Mouse (Mus musculus) CH12.LX (cell line): ENCODE measurements around the gene Lifr. TPM values are rescaled to one million over a fixed set of nuclear protein-coding genes. Genes with fewer than 3 reads are reported as not detected.

ENCODE experiments used
- DNase-seq: peaks from one replicate; pipeline ENCODE4 v3.0.0-alpha.2; 2013; ENCODE audit errors: extremely low read depth
- H3K27ac ChIP-seq: 2 replicates; pipeline ENCODE4 v1.5.1; 2012; ENCODE audit warnings: low read depth, mild to moderate bottlenecking, control low read depth, moderate library complexity; ENCODE audit not compliant: insufficient read depth
- H3K27me3 ChIP-seq: replicated peaks from 2 replicates; pipeline ENCODE3; 2012; ENCODE audit warnings: inconsistent platforms
- H3K36me3 ChIP-seq, 2 experiments: replicated peaks in 1 of 2; 2 replicates each; pipeline versions ENCODE3 to v1.6.1; 2012; ENCODE audit warnings: inconsistent platforms in 1 of 2, low read length in 1 of 2, mild to moderate bottlenecking in 1 of 2, mixed read lengths in 1 of 2, moderate library complexity in 1 of 2; ENCODE audit not compliant: control insufficient read depth in 1 of 2, insufficient read depth in 1 of 2
- H3K4me1 ChIP-seq, 2 experiments: 2 replicates each; pipeline ENCODE4 v1.6.1; 2012; ENCODE audit warnings: inconsistent platforms in 1 of 2, moderate library complexity in 1 of 2; ENCODE audit not compliant: insufficient read depth in 2 of 2, control insufficient read depth in 1 of 2
- H3K4me2 ChIP-seq: 2 replicates; pipeline ENCODE4 v1.6.1; 2012; ENCODE audit warnings: low read depth, mild to moderate bottlenecking, control low read depth; ENCODE audit not compliant: poor library complexity, insufficient read depth, severe bottlenecking
- H3K4me3 ChIP-seq, 3 experiments: fragments of 150-350 bp in 1 of 3; sonication (generic) in 1 of 3; replicated peaks in 1 of 3; 2 replicates each; pipeline versions ENCODE3 to v1.5.1; 2011 to 2012; ENCODE audit warnings: low read depth in 2 of 3, low read length in 2 of 3, mild to moderate bottlenecking in 2 of 3, moderate library complexity in 2 of 3, control low read depth in 1 of 3, improper control_type of control experiment in 1 of 3, inconsistent platforms in 1 of 3, mixed read lengths in 1 of 3; ENCODE audit not compliant: poor library complexity in 1 of 3
- H3K79me2 ChIP-seq: replicated peaks from 2 replicates; pipeline ENCODE4 v1.6.1; 2012; ENCODE audit warnings: mild to moderate bottlenecking, moderate library complexity; ENCODE audit not compliant: control insufficient read depth, poor library complexity, insufficient read depth, severe bottlenecking; ENCODE audit errors: extremely low read depth
- H3K9ac ChIP-seq: 2 replicates; pipeline ENCODE4 v1.6.1; 2012; ENCODE audit warnings: low read depth, mild to moderate bottlenecking, control low read depth, moderate library complexity; ENCODE audit not compliant: insufficient read depth
- H3K9me3 ChIP-seq: replicated peaks from 2 replicates; pipeline ENCODE3; 2012; ENCODE audit warnings: low read length, inconsistent platforms, mixed read lengths
- CHD1 ChIP-seq: IDR thresholded peaks from 2 replicates; pipeline ENCODE4 v1.6.1; 2012; ENCODE audit warnings: low read depth, low read length, improper control_type of control experiment, inconsistent platforms
- CHD2 ChIP-seq: IDR thresholded peaks from 2 replicates; pipeline ENCODE4 v1.6.1; 2011; ENCODE audit warnings: low read length, improper control_type of control experiment
- CTCF ChIP-seq, 2 experiments: IDR thresholded peaks in 1 of 2; conservative IDR thresholded peaks in 1 of 2; 2 replicates each; pipeline ENCODE4 v1.5.1; 2011 to 2012; ENCODE audit warnings: low read depth in 2 of 2, low read length in 2 of 2, improper control_type of control experiment in 1 of 2, inconsistent platforms in 1 of 2, mild to moderate bottlenecking in 1 of 2, moderate library complexity in 1 of 2
- ELF1 ChIP-seq: IDR thresholded peaks from 2 replicates; pipeline ENCODE4 v1.6.1; 2014; ENCODE audit warnings: low read depth, mild to moderate bottlenecking, inconsistent platforms, low read length, improper control_type of control experiment
- GABPA ChIP-seq: IDR thresholded peaks from 2 replicates; pipeline ENCODE4 v1.6.1; 2012; ENCODE audit warnings: low read depth, low read length, improper control_type of control experiment, inconsistent platforms; ENCODE audit not compliant: insufficient replicate concordance
- JUN ChIP-seq: IDR thresholded peaks from 2 replicates; pipeline ENCODE4 v1.6.1; 2011; ENCODE audit warnings: low read depth, mild to moderate bottlenecking, low read length, improper control_type of control experiment, moderate library complexity; ENCODE audit not compliant: insufficient read depth
- MXI1 ChIP-seq: IDR thresholded peaks from 2 replicates; pipeline ENCODE4 v1.6.1; 2011; ENCODE audit warnings: mild to moderate bottlenecking, low read depth, low read length, improper control_type of control experiment
- PAX5 ChIP-seq: IDR thresholded peaks from 2 replicates; pipeline ENCODE4 v1.6.1; 2012; ENCODE audit warnings: low read length, inconsistent platforms, mixed read lengths
- POLR2AphosphoS2 ChIP-seq: IDR thresholded peaks from 2 replicates; pipeline ENCODE4 v1.6.1; 2011; ENCODE audit warnings: low read depth, low read length, improper control_type of control experiment
- SIN3A ChIP-seq: IDR thresholded peaks from 2 replicates; pipeline ENCODE4 v1.6.1; 2012; ENCODE audit warnings: low read length, improper control_type of control experiment, inconsistent platforms
- SMC3 ChIP-seq: IDR thresholded peaks from 2 replicates; pipeline ENCODE4 v1.6.1; 2011; ENCODE audit warnings: low read depth, low read length, improper control_type of control experiment
- TBP ChIP-seq: conservative IDR thresholded peaks from 2 replicates; pipeline ENCODE4 v1.6.1; 2011; ENCODE audit warnings: low read depth, low read length, improper control_type of control experiment
- UBTF ChIP-seq: IDR thresholded peaks from 2 replicates; pipeline ENCODE4 v1.6.1; 2012; ENCODE audit warnings: low read depth, mild to moderate bottlenecking, inconsistent platforms, low read length, improper control_type of control experiment, moderate library complexity
- USF1 ChIP-seq: IDR thresholded peaks from 2 replicates; pipeline ENCODE4 v1.6.1; 2014; ENCODE audit warnings: low read depth, mild to moderate bottlenecking, inconsistent platforms, low read length, improper control_type of control experiment
- USF2 ChIP-seq: conservative IDR thresholded peaks from 2 replicates; pipeline ENCODE4 v1.6.1; 2011; ENCODE audit warnings: low read depth, low read length, improper control_type of control experiment
- ZC3H11A ChIP-seq: IDR thresholded peaks from 2 replicates; pipeline ENCODE4 v1.6.1; 2012; ENCODE audit warnings: low read depth, mild to moderate bottlenecking, inconsistent platforms, low read length, improper control_type of control experiment
- ZKSCAN1 ChIP-seq: IDR thresholded peaks from 2 replicates; pipeline ENCODE4 v1.6.1; 2012; ENCODE audit warnings: low read depth, inconsistent platforms, low read length, improper control_type of control experiment, borderline replicate concordance
- dilution Hi-C: fragments of 300-500 bp; cut with MboI; formaldehyde crosslinking; loops from 2 replicates; pipeline ENCODE4 v1.14.3; 2020; ENCODE audit warnings: low sequenced_read_pairs; ENCODE audit not compliant: extremely low pct_unique_long_range_greater_than_20kb, extremely low pct_ligation_motif_present
- in situ Hi-C: fragments of 300-500 bp; cut with MboI; formaldehyde crosslinking; loops from 3 replicates; pipeline ENCODE4 v1.14.3; 2019; ENCODE audit warnings: low sequenced_read_pairs, low pct_ligation_motif_present, low pct_unique_long_range_greater_than_20kb, mixed read lengths
- polyA plus RNA-seq: library from polyadenylated mRNA; unstranded; fragments of >175 nt; gene quantifications from 2 replicates; pipeline ENCODE4 v1.2.1, GENCODE M21; 2012; ENCODE audit warnings: low read depth; ENCODE audit not compliant: insufficient read length
- total RNA-seq, 2 experiments: library from RNA; depleted of rRNA; stranded (reverse); fragments of 300-350 nt in 1 of 2; fragments of >200 nt in 1 of 2; gene quantifications; 2 replicates each; pipeline ENCODE4 v1.2.3; 2012 to 2014

Gene Lifr
- total and polyA plus RNA-seq, 3 experiments, result 0.03 TPM; not detected in 2

DNA sequence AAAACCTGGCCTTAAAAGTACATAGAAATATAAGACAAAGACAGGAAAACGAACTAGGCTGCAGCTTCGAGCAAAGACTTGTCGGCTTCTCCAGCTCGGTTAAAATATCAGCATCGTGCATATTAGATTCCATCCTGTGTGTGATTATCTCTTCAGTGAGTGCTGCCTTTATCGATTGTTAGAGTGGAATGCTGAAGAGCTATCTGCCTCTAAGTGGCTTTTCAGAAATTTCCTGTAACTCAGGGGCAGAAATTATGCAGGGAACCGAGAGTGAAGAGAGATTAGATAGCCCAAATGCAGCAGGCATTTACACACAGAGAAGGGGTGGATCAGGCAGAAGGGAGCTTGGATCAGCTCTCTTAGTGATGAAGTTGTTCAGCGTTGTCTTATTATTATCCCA is 41.5 kb upstream of the Lifr start:
- no peak overlapping the region for H3K4me3 ChIP-seq
- no peak overlapping the region for H3K9ac ChIP-seq
- in situ Hi-C loops (no loop called here), dilution Hi-C loops (no loop called here)
- H3K36me3 ChIP-seq, result no peaks in the 10 kb centered on the region
- TF ChIP-seq JUN (no peak), POLR2AphosphoS2 (no peak), ELF1 (no peak), SMC3 (no peak), MXI1 (no peak), ZC3H11A (no peak), USF1 (no peak), ZKSCAN1 (no peak), GABPA (no peak)
- DNase-seq, result no peak
- no peak overlapping the region for H3K4me2 ChIP-seq
- H3K4me1 ChIP-seq, result peaks cover 3 to 14% of the 10 kb centered on the region in 2 experiments; a peak in 2 of 4 replicates
- H3K27me3 ChIP-seq, result no peaks in the 10 kb centered on the region
- no peaks in the 10 kb centered on the region for H3K9me3 ChIP-seq
- no peak overlapping the region for H3K27ac ChIP-seq
- H3K79me2 ChIP-seq, result no peaks in the 10 kb centered on the region

- Histone ChIP-seq H3K27ac (no peak overlapping the region), H3K4me1 (peaks cover 0 to under 1% of the 10 kb centered on the region in 2 experiments; a peak in 1 of 4 replicates), H3K36me3 (no peaks in the 10 kb centered on the region), H3K4me2 (no peak overlapping the region), H3K9ac (no peak overlapping the region), H3K79me2 (no peaks in the 10 kb centered on the region), H3K27me3 (no peaks in the 10 kb centered on the region)
- no peak for DNase-seq
- in situ Hi-C loops, result no loop called here
- dilution Hi-C loops, result no loop called here
- TF ChIP-seq TBP, result no peak
- no peak for TF ChIP-seq SIN3A
- TF ChIP-seq GABPA, result no peak
- TF ChIP-seq CHD2, result no peak
- TF ChIP-seq UBTF, result no peak
- no peak for TF ChIP-seq CHD1
- TF ChIP-seq CTCF (conservative IDR thresholded peaks at IDR 0.05 in 1 of 2, IDR thresholded peaks at IDR 0.05 in 1 of 2; ENCODE audit: low read depth in 2 of 2, low read length in 2 of 2), result no peak
- no peak for TF ChIP-seq USF2
- no peak for TF ChIP-seq PAX5
- TF ChIP-seq, all 38 proteins: peak for 0
- Histone ChIP-seq H3K4me3 (no peak overlapping the region), H3K9me3 (no peaks in the 10 kb centered on the region)
Measured at GRCm38 (mm10) chr15:7051666-7052065, 38.7 kb upstream of the Lifr start.
